Mouse (Mus musculus): Measurements from ENCODE around the gene H13. TPM values are rescaled to one million over a fixed set of nuclear protein-coding genes. Genes with fewer than 3 reads are reported as not detected.

The H13 gene
- polyA plus RNA-seq, 1 experiment, result 80.5 TPM

DNA sequence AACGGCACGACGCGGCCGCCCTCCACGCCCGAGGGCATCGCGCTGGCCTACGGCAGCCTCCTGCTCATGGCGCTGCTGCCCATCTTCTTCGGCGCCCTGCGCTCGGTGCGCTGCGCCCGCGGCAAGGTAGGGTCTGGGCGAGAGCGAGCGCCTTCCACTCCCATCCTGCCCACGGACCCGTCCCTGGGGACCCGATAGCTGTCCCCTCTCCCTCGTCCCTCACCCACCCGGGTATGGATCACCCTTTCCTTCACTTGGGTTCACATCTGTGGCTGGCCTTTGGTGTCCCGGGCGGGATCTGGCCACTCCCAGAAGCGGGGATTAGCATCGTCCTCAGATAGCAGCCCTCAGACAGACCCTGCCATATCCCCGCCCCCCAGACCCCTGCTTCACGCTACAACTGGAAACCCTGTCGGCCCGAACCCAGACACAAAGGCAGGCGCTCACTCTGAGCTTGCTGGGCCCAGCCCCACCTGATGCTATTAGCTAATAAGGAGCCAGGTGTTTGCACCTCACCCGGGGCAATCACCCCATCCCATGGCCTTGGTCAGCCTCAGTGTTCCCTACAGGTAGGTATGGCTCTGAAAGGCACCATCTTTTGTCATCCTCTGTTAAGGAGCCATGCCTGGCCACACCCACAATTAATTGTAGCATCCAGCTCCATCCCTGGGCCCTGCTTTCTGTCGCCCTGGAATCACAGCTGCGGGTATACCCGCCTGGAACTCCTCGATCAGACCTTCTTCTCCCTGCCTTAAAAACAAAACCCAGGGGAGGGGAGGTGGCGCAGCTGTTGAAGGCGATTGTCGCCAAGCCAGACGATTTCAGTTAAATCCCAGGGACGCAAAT, 601 bp downstream of the H13 start:
- no peak for TF ChIP-seq CTCF (IDR thresholded peaks at IDR 0.05; ENCODE audit: borderline replicate concordance, insufficient read depth, low read depth, low read length)
- no peak for TF ChIP-seq POLR2A (IDR thresholded peaks at IDR 0.05; ENCODE audit: borderline replicate concordance, insufficient read depth, low read length)

DNA sequence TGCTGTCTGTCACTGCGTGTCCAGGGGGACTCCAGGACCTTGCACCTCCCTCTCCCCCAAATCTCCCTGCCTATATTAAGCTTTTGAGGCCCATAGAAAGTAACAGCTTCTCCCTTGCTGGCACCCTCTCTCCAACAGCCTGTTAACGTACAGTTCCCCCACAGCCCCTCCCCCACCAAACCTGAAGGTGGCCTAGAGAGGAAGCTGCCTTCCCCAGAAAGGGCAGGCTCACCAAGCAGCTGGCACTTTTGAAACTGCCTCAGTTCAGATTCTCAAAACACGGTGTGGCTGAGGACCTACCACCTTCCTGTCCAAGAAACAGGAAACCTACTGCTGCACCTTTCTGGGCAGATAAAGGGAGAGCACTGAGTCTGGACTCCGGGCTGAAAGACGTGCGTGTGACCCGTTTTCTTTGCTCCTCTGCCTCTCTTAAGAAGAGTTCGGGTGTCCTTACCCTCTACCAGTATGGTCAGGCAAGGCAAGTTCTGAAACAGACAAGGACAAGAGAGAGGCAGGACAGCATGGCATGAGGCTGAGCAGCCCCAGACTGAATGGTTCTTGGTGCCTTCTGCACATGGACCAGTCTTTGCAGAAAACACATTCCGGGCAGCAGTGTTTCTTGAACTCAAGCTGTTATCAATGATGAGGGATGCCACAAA, 1.9 kb downstream of the H13 start:
- H3K27me3 ChIP-seq (ENCODE audit: control insufficient read depth, insufficient read depth, low read length), result no peaks in the 10 kb centered on the region
- DNase-seq, result no peak
- H3K4me1 ChIP-seq (ENCODE audit: control insufficient read depth, insufficient read depth, low read length), result peaks cover 26% of the 10 kb centered on the region
- H3K27ac ChIP-seq (ENCODE audit: insufficient read depth, low read length), result no peak overlapping the region
- TF ChIP-seq POLR2A (IDR thresholded peaks at IDR 0.05; ENCODE audit: borderline replicate concordance, insufficient read depth, low read length) (no peak), CTCF (IDR thresholded peaks at IDR 0.05; ENCODE audit: borderline replicate concordance, insufficient read depth, low read depth, low read length) (no peak)
- 30% methylated on average over 9 of the region's 9 CpGs for WGBS
- H3K4me3 ChIP-seq (replicated peaks; ENCODE audit: insufficient read depth, low read depth, low read length), result peak overlapping the region; percentile 68

More for the DNA sequence above, 601 bp downstream of the H13 start:
- under 1% methylated on average over 46 of the region's 46 CpGs for WGBS
- Histone ChIP-seq H3K27ac (ENCODE audit: insufficient read depth, low read length) (peak overlapping the region; percentile 20), H3K4me1 (ENCODE audit: control insufficient read depth, insufficient read depth, low read length) (peaks cover 17% of the 10 kb centered on the region), H3K4me3 (replicated peaks; ENCODE audit: insufficient read depth, low read depth, low read length) (peak overlapping the region; percentile 68), H3K27me3 (ENCODE audit: control insufficient read depth, insufficient read depth, low read length) (no peaks in the 10 kb centered on the region)
- no peak for DNase-seq

GRCm38 (mm10) chr2:152671642-152671999, 2.4 kb downstream of the H13 start:
- Histone ChIP-seq H3K27ac (ENCODE audit: insufficient read depth, low read length) (no peak overlapping the region), H3K4me3 (replicated peaks; ENCODE audit: insufficient read depth, low read depth, low read length) (peak overlapping the region; percentile 68), H3K4me1 (ENCODE audit: control insufficient read depth, insufficient read depth, low read length) (peaks cover 27% of the 10 kb centered on the region), H3K27me3 (ENCODE audit: control insufficient read depth, insufficient read depth, low read length) (no peaks in the 10 kb centered on the region)
- peak in 1 of 2 experiments; percentile 50 for DNase-seq
- WGBS, result 5% methylated on average over 5 of the region's 5 CpGs
- TF ChIP-seq CTCF (IDR thresholded peaks at IDR 0.05; ENCODE audit: borderline replicate concordance, insufficient read depth, low read depth, low read length) (peak; percentile 49), POLR2A (IDR thresholded peaks at IDR 0.05; ENCODE audit: borderline replicate concordance, insufficient read depth, low read length) (no peak)

- no peak for TF ChIP-seq POLR2A (IDR thresholded peaks at IDR 0.05; ENCODE audit: borderline replicate concordance, insufficient read depth, low read length)
- no peak for TF ChIP-seq CTCF (IDR thresholded peaks at IDR 0.05; ENCODE audit: borderline replicate concordance, insufficient read depth, low read depth, low read length)
- no peaks in the 10 kb centered on the region for H3K27me3 ChIP-seq (ENCODE audit: control insufficient read depth, insufficient read depth, low read length)
- DNase-seq, result no peak
- peaks cover 27% of the 10 kb centered on the region for H3K4me1 ChIP-seq (ENCODE audit: control insufficient read depth, insufficient read depth, low read length)
- no peak overlapping the region for H3K27ac ChIP-seq (ENCODE audit: insufficient read depth, low read length)
- peak overlapping the region; percentile 9 for H3K4me3 ChIP-seq (replicated peaks; ENCODE audit: insufficient read depth, low read depth, low read length)
- 37% methylated on average over 12 of the region's 12 CpGs for WGBS
Measured at GRCm38 (mm10) chr2:152672166-152672565, 2.9 kb downstream of the H13 start.

GRCm38 (mm10) chr2:152674148-152674547, 4.9 kb downstream of the H13 start:
- WGBS, result 25% methylated on average over 11 of the region's 11 CpGs
- no peak for DNase-seq
- peaks cover 30% of the 10 kb centered on the region for H3K4me1 ChIP-seq (ENCODE audit: control insufficient read depth, insufficient read depth, low read length)
- H3K4me3 ChIP-seq (replicated peaks; ENCODE audit: insufficient read depth, low read depth, low read length), result no peak overlapping the region
- H3K27ac ChIP-seq (ENCODE audit: insufficient read depth, low read length), result no peak overlapping the region
- TF ChIP-seq POLR2A (IDR thresholded peaks at IDR 0.05; ENCODE audit: borderline replicate concordance, insufficient read depth, low read length), result no peak
- no peak for TF ChIP-seq CTCF (IDR thresholded peaks at IDR 0.05; ENCODE audit: borderline replicate concordance, insufficient read depth, low read depth, low read length)
- H3K27me3 ChIP-seq (ENCODE audit: control insufficient read depth, insufficient read depth, low read length), result no peaks in the 10 kb centered on the region

GRCm38 (mm10) chr2:152675252-152675791, 6.1 kb downstream of the H13 start:
- no peak for TF ChIP-seq CTCF (IDR thresholded peaks at IDR 0.05; ENCODE audit: borderline replicate concordance, insufficient read depth, low read depth, low read length)
- TF ChIP-seq POLR2A (IDR thresholded peaks at IDR 0.05; ENCODE audit: borderline replicate concordance, insufficient read depth, low read length), result no peak
- no peak for DNase-seq
- no peak overlapping the region for H3K4me3 ChIP-seq (replicated peaks; ENCODE audit: insufficient read depth, low read depth, low read length)
- peaks cover 35% of the 10 kb centered on the region for H3K4me1 ChIP-seq (ENCODE audit: control insufficient read depth, insufficient read depth, low read length)
- 63% methylated on average over 13 of the region's 13 CpGs for WGBS
- no peaks in the 10 kb centered on the region for H3K27me3 ChIP-seq (ENCODE audit: control insufficient read depth, insufficient read depth, low read length)
- H3K27ac ChIP-seq (ENCODE audit: insufficient read depth, low read length), result no peak overlapping the region

DNA sequence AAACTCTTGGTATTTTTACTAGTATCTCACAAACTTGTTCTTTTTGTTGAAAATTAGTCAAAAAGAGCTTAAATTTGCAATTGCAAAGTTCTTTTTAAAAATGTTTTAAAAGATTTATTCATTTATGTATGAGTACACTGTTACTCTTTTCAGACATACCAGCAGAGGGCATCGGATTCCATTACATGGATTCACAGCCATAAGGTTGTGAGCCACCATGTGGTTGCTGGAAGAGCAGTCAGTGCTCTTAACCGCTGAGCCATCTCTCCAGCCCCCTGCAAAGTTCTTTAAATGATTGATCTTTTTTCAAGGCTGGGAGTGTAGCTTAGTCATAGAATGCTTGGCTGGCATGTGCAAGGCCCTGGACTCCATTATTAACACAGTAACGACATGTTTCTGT, 9.0 kb downstream of the H13 start:
- Histone ChIP-seq H3K4me3 (replicated peaks; ENCODE audit: insufficient read depth, low read depth, low read length) (no peak overlapping the region), H3K27ac (ENCODE audit: insufficient read depth, low read length) (no peak overlapping the region), H3K27me3 (ENCODE audit: control insufficient read depth, insufficient read depth, low read length) (no peaks in the 10 kb centered on the region), H3K4me1 (ENCODE audit: control insufficient read depth, insufficient read depth, low read length) (peaks cover 22% of the 10 kb centered on the region)
- WGBS, result 31% methylated on average over 3 of the region's 3 CpGs
- TF ChIP-seq CTCF (IDR thresholded peaks at IDR 0.05; ENCODE audit: borderline replicate concordance, insufficient read depth, low read depth, low read length) (peak; percentile 47; the same call in 1 of the 2 replicates), POLR2A (IDR thresholded peaks at IDR 0.05; ENCODE audit: borderline replicate concordance, insufficient read depth, low read length) (no peak)
- no peak for DNase-seq

Measured in cerebellum, adult 2 months (tissue).